Comparison of ENCODE assay signal across 16 mouse cellular contexts in genomic region chr4:145517391-145517790, GRCm38 (mm10). TPM values are rescaled to one million over a fixed set of nuclear protein-coding genes. Genes with fewer than 3 reads are reported as not detected.
"Had no signal": no experiment of that assay in that cellular context is flagged by ENCODE, and none has a peak within 500 bp of the region (broad histone marks: within the 10 kb centered on the region; RNA-seq: fewer than 3 reads in every experiment).

No protein-coding gene starts in this region.

RNA-seq across cellular contexts. Expression of gene Zfp990, which starts 6.8 kb away (rescaled TPM):
- total RNA-seq: forebrain, postnatal 0 days; gastrocnemius, adult 18-20 months; gastrocnemius, adult 8-10 months had no signal
- polyA plus RNA-seq: cortical plate, adult 2 months; embryonic facial prominence, embryonic 10.5 days; embryonic facial prominence, embryonic 11.5 days; embryonic facial prominence, embryonic 13.5 days; embryonic facial prominence, embryonic 14.5 days; embryonic facial prominence, embryonic 15.5 days; forebrain, embryonic 11.5 days; forebrain, embryonic 12.5 days; forebrain, embryonic 13.5 days; forebrain, embryonic 15.5 days; forebrain, embryonic 16.5 days; forebrain, postnatal 0 days; gonadal fat pad, adult 2 months; heart, embryonic 12.5 days had no signal
